Mouse (Mus musculus): ENCODE measurements around the gene Gm21882. TPM values are rescaled to one million over a fixed set of nuclear protein-coding genes. Genes with fewer than 3 reads are reported as not detected.

Gene Gm21882
- not detected in 2 replicates for polyA plus RNA-seq (2012; ENCODE audit: low replicate concordance)

GRCm38 (mm10) chrY:40381423-40381822, at the start of gene Gm21882:
Gene Gm21882 (minus strand): TSS chrY:40381523.

Other genes starting within 250 kb of the Gm21882 start
- gene Gm21865, start 64.6 kb downstream of the Gm21882 start, polyA plus RNA-seq (2012; ENCODE audit: low replicate concordance) = not detected in 2 replicates